Mouse (Mus musculus) c-Kit-positive CD71-negative TER-119-negative erythroid progenitor cells, embryonic 14.5 days (primary cell): Measurements from ENCODE around the gene Epm2a.

Experiments used
- DNase-seq: peaks from one replicate; pipeline ENCODE4 v3.0.0-alpha.2; 2013; ENCODE audit warnings: low read depth

The Epm2a gene

DNA sequence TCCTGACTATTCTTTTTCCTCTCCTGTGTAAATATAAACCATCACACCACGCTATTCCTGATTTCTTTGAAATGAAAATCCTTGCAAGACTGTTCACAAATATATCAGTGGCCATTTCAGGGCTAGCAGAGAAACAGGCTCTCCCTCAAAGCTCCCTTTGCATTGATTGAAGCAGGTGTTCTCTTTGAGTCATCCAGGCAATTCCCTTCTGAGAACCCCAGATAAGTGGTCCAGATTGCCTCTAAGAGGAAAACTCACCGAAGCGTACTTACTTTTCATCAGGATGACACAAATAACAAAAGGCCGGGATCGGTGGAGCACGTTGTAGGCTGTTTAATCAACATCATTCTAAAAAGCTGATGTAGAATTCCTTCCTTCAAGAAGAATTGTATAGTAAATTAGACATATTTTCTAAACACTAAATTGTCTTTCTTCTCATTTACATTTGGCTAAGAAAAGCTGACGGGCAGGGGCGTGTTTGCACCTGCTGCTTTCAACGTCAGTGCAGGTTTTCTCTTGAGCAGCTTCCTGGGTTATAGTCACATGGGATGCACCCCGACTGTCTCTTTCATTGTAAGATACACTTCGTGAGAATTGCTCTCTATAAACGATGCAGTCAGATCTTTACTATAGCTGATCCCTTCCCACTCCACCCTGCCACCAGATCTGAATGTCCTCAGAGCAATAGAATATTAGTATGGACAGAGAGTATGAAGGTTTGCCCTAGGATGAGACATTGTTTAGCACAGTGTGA lies 86.0 kb downstream of the Epm2a start:
- no peak for DNase-seq

DNA sequence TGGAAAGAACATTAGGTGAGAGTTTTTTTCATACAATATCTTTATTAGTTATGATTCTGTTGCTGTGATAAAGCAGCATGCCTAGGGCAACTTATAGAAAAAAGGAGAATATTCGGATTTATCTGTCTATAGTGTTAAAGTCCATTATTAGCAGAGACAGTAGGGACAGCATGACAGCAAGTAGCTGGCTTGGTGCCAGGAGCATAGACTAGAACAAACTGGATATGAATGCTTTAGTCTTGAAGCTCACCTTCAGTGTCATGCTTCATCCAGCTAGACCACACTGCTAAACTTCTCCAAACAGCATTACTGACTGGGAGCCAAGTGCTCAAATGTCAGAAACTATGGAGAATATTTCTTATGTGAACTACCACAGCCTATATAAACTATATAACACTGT lies 93.8 kb downstream of the Epm2a start:
- DNase-seq, result no peak

DNA sequence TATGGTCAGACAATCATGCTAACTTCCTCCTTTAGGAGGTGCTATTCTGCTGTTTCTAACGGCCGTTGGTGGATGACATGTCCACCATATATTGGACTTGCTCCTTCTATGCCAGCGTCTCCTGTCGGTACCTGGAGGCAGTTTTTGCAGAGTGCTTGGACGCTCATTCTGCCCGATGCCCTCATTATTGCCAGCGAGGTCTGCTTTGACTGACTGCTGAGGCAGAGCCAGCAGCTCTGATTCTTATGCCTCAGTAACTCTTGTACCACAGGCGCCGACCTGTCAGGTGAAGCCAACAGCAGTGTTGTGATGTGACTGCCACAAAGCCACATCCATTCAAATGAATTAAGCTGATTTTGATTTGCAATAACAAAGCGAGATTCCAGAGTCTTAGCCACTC lies 95.3 kb downstream of the Epm2a start:
- DNase-seq, result no peak

DNA sequence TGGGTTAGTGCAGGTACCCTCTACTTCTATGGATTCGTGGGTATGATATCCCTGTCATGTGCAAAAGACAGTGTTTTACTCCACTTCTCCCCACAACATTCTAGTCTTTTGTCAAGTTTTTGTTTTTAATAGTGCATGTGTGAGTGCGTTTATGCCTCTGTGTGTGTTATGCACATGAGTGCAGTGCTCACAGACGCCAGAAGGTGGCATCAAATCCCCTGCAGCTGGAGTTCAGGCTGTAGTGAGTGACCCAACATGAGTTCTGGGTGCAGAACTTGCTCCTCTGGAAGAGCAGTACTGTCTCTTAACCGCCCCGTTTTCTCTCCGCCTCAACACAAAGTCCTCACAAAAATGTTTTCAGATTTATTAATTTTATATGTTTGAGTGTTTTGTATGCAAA lies 96.1 kb downstream of the Epm2a start:
- DNase-seq, result no peak

DNA sequence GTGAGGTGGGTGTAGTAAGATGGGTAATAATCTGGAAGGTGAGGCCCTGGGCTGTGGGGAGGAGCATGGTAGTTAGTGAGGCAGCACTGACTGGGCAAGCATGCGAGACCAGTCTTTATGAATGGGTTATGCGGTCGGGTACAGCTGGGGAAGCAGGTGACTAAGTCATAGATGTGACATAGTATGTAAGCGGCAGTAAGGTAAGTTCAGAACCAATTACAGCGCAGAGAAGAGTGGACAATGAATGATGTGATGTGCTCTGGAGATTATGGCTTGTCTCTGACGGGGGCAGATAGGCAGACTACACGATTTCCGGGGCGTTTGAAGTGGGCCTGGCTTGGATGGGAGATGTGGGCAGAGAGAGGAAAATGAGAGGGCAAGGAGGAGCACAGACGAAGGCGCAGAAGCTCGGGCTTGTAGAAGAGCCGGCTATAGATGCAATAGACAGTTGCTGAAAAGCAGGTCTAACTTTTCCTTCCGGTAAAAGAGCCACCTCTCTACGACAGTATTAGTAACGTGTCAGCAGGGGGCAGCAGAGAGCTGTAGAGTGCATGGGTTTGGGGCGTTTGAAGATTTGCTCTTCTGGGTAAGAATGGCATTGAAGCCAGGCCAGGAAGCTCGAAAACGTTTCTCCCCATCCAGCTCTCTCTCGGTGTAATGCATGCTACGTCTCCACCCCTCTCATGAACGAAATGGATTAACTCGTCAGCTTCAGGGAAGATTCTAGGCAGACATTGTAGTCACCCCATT lies 106.5 kb downstream of the Epm2a start:
- DNase-seq, result peak; percentile 68

DNA sequence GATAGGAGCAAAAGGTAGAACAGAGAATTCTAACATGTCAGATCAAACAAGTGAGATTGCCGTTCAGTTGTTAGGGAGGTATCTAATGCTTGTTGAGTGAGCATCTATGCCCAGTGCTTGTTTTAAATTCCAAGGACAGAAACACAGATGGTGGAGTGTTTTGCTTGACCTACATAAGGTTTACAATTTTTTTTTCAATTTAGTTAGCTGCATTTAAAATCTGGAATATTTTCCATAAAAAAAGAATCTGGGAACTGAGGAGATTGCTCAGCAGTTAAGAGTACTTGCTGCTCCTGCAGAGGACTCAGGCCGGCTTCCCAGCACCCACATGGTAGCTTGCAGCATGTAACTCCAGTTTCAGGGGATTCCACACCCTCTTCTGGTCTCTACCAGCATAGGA lies 109.3 kb downstream of the Epm2a start:
- DNase-seq, result no peak

DNA sequence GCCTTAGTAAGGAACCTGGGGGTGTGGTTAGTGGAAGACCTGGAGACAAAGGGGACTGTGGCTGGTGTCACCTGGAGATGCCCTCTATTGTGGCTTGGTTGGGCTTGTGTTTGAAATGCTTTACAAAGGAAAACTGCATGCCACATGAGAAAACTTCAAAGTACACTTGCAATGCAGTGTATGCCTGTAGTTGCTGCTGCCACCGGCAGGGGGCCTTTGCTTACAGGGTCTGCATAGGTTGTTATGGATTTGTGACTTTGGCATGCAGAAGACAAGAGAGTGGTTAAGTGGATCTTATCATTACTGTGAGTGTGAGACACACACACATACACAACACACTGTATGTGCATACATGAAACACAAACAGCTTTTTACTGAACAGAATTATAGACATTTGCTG lies 114.2 kb downstream of the Epm2a start:
- no peak for DNase-seq

DNA sequence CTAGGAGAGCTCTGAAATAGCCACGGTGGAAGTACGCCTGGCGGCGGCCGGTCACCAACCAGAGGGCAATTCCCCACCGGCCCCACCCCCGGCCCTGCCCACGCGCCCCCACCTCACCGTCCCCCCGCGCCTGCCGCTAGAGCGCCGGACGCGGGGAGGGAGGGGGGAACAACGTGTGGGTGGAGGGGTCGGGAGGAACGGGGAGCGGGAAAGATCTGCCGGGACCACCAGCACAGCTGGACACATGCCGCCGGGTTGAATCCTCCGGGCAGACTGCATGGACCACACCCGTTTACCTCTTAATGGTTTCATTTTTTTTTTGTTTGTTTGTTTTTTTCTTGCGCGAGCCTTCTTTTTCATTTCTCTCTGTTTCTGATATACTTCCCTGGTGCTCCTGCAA lies 148.8 kb downstream of the Epm2a start:
- peak; percentile 76 for DNase-seq
